Mouse (Mus musculus): ENCODE data around the gene Abcc5. TPM values are rescaled to one million over a fixed set of nuclear protein-coding genes. Genes with fewer than 3 reads are reported as not detected.

The Abcc5 gene
- polyA plus RNA-seq (2012; rRNA removed), result 21.9 and 24.6 TPM in 2 replicates

GRCm38 (mm10) chr16:20425855-20426598 is at the start of gene Abcc5:
Gene Abcc5, minus strand, starts transcription at chr16:20426394.

DNA sequence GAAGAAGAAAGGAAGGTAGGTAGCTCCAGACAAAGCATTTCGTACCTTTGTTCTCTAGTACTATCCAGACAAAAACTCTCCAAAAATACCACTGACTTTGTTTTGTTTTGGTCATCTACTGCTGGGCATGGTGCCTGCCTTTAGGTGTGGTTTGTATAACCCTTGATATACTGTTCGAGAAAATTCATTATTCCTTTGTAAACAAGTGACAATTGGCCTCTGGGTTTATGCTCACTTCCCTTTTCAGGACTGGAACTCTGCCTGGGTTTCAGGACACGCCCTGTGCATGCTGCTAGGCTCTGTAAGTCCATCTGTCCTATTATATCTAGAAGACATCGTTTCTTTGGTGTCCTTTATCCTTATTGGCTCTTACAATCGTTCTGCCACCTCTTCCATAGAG is 100.9 kb downstream of the Abcc5 start, which contains the start of gene Cyp2ab1:
Gene Cyp2ab1, minus strand, starts transcription at position 119 of the 400 bp plus-strand sequence.

GRCm38 (mm10) chr16:20301770-20302649 is 124.2 kb downstream of the Abcc5 start, which contains the start of gene Parl:
Gene Parl, minus strand, starts transcription at chr16:20302387.

Other genes starting within 250 kb of the Abcc5 start
- gene Map6d1, start 185.0 kb downstream of the Abcc5 start, polyA plus RNA-seq (2012; rRNA removed), result 0.01 TPM in 2 replicates
- 19.3 and 22.8 TPM in 2 replicates for gene Parl, start 124.0 kb downstream of the Abcc5 start, polyA plus RNA-seq (2012; rRNA removed)
- gene Cyp2ab1, start 101.0 kb downstream of the Abcc5 start, polyA plus RNA-seq (2012; rRNA removed), result 0.01 TPM in 1 of 2 replicates, not detected in the other
- 23.8 and 28.6 TPM in 2 replicates for gene Eif2b5, start 72.4 kb upstream of the Abcc5 start, polyA plus RNA-seq (2012; rRNA removed)
- 7.1 and 7.5 TPM in 2 replicates for gene Dvl3, start 90.6 kb upstream of the Abcc5 start, polyA plus RNA-seq (2012; rRNA removed)
- 241 and 297 TPM in 2 replicates for gene Ap2m1, start 109.1 kb upstream of the Abcc5 start, polyA plus RNA-seq (2012; rRNA removed)
- 14.6 and 15.9 TPM in 2 replicates for gene Abcf3, start 122.2 kb upstream of the Abcc5 start, polyA plus RNA-seq (2012; rRNA removed)
- gene Vwa5b2, start 163.1 kb upstream of the Abcc5 start, polyA plus RNA-seq (2012; rRNA removed), result 0.19 and 0.21 TPM in 2 replicates
- gene Eef1akmt4, start 185.2 kb upstream of the Abcc5 start, polyA plus RNA-seq (2012; rRNA removed), result 9.0 and 11.2 TPM in 2 replicates
- gene Gm49333, start 185.2 kb upstream of the Abcc5 start, polyA plus RNA-seq (2012; rRNA removed), result 0.01 TPM in 1 of 2 replicates, not detected in the other
- gene Alg3, start 185.3 kb upstream of the Abcc5 start, polyA plus RNA-seq (2012; rRNA removed), result 7.5 and 9.8 TPM in 2 replicates
- 0.23 and 0.29 TPM in 2 replicates for gene Camk2n2, start 194.9 kb upstream of the Abcc5 start, polyA plus RNA-seq (2012; rRNA removed)
- 0.16 and 0.19 TPM in 2 replicates for gene Ece2, start 203.4 kb upstream of the Abcc5 start, polyA plus RNA-seq (2012; rRNA removed)
- gene Psmd2, start 225.3 kb upstream of the Abcc5 start, polyA plus RNA-seq (2012; rRNA removed), result 86.8 and 102 TPM in 2 replicates
- 98.6 and 104 TPM in 2 replicates for gene Eif4g1, start 241.9 kb upstream of the Abcc5 start, polyA plus RNA-seq (2012; rRNA removed)